Mouse (Mus musculus): Measurements from ENCODE around the gene Rpl23a. TPM values are rescaled to one million over a fixed set of nuclear protein-coding genes. Genes with fewer than 3 reads are reported as not detected.

Gene Rpl23a
- polyA plus RNA-seq, 1 experiment from 2014 or later: 732 TPM

DNA sequence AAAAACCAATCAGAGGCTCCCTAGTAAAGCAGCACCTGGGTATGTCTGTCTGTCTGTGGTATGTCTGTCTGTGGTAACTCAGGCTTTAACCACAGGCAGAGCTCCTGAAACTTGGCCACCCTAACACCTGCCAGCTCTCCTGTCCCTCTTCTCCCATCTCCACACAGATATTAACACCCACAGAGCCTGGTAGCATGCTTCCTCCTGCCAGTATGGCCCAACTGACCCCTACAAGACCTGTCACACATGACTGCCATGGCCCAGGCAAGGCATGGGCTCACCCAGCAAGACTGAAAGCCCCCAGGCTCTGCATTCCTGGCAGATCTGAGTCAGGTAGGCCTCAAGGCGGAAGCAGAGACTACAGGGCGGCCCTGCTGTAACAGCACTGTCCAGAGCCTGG lies 20.3 kb downstream of the Rpl23a start:
- ATAC-seq: no peak
- H3K4me1 ChIP-seq (ENCODE audit: insufficient read depth): peaks cover 44% of the 10 kb centered on the region

DNA sequence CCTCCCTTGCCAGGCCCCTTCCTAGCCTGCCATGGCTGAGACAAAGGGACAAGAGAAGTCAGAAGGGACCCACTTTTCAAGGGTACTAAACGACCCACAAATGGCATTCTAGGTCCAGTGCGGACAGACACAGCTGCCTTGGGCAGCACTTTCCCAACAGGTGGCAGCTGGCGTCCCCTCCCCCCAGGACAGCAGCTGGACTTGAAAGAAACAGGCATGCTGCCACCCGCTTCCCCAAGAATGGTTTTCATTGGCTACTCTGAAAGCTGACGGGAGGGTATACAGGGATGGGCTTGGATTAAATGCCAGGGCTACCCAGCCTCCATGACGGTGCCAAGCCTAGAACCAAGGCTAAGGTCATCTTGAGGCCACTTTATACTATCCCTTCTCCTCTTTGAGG lies 20.9 kb downstream of the Rpl23a start:
- Histone ChIP-seq H3K4me1 (ENCODE audit: insufficient read depth) (peaks cover 42% of the 10 kb centered on the region), H3K27ac (ENCODE audit: low read depth) (0 out of 2 replicates have a peak overlapping the region, but pooled peaks have one; percentile 16), H3K36me3 (replicated peaks; ENCODE audit: insufficient read depth, low read length) (peaks cover 39% of the 10 kb centered on the region), H3K9me3 (ENCODE audit: low read length) (no peaks in the 10 kb centered on the region), H3K27me3 (ENCODE audit: insufficient read depth, low read length) (no peaks in the 10 kb centered on the region), H3K9ac (replicated peaks) (peak overlapping the region; percentile 87; the same call in 1 of the 2 replicates), H3K4me2 (ENCODE audit: low read depth, low read length) (peak overlapping the region; percentile 100; the same call in 1 of the 2 replicates), H3K4me3 (ENCODE audit: low read depth, low read length) (no peak overlapping the region)
- ATAC-seq: no peak
- no peak for DNase-seq
- WGBS (ENCODE audit: insufficient replicate concordance): 71% methylated on average over 6 of the region's 6 CpGs
- no peak for TF ChIP-seq EP300 (IDR thresholded peaks at IDR 0.05; ENCODE audit: low read depth)
- no peak for TF ChIP-seq CTCF (IDR thresholded peaks at IDR 0.05; ENCODE audit: low read depth)

More for the DNA sequence above, 20.3 kb downstream of the Rpl23a start:
- TF ChIP-seq EP300 (IDR thresholded peaks at IDR 0.05; ENCODE audit: low read depth) (no peak), CTCF (IDR thresholded peaks at IDR 0.05; ENCODE audit: low read depth) (no peak)
- Histone ChIP-seq H3K9ac (replicated peaks) (peak overlapping the region; percentile 87), H3K27me3 (ENCODE audit: insufficient read depth, low read length) (no peaks in the 10 kb centered on the region), H3K27ac (ENCODE audit: low read depth) (peak overlapping the region; percentile 90; the same call in 1 of the 2 replicates), H3K4me2 (ENCODE audit: low read depth, low read length) (peak overlapping the region; percentile 100), H3K36me3 (replicated peaks; ENCODE audit: insufficient read depth, low read length) (peaks cover 36% of the 10 kb centered on the region), H3K4me3 (ENCODE audit: low read depth, low read length) (0 out of 2 replicates have a peak overlapping the region, but pooled peaks have one; percentile 96), H3K9me3 (ENCODE audit: low read length) (no peaks in the 10 kb centered on the region)
- 88% methylated on average over 2 of the region's 2 CpGs for WGBS (ENCODE audit: insufficient replicate concordance)
- no peak for DNase-seq

DNA sequence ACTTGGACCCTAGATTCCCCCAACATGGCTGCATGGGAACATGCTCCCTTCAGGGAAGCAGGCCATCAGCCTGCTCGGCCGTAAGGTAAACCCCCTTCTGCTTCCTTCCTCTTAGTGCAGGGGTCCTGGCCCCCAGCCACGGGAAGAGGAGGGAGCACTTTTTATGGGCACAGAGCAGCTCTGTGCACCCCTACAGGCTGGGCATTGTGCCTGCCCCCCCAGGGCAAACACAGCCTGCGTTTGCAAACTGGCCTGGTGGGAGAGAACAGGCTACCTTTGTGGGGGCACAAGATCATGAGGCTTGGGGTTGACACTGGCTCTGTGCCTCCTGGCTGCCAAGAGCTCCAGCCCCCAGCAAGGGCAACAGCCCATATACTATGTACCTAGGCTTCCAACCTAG lies 21.4 kb downstream of the Rpl23a start:
- ATAC-seq (no peak), DNase-seq (peak; percentile 13)
- Histone ChIP-seq H3K27ac (ENCODE audit: low read depth) (peak overlapping the region; percentile 16; the same call in 1 of the 2 replicates), H3K9ac (replicated peaks) (no peak overlapping the region), H3K4me2 (ENCODE audit: low read depth, low read length) (no peak overlapping the region), H3K9me3 (ENCODE audit: low read length) (no peaks in the 10 kb centered on the region), H3K4me1 (ENCODE audit: insufficient read depth) (peaks cover 41% of the 10 kb centered on the region), H3K36me3 (replicated peaks; ENCODE audit: insufficient read depth, low read length) (peaks cover 44% of the 10 kb centered on the region), H3K4me3 (ENCODE audit: low read depth, low read length) (no peak overlapping the region), H3K27me3 (ENCODE audit: insufficient read depth, low read length) (no peaks in the 10 kb centered on the region)
- 51% methylated on average over 4 of the region's 4 CpGs for WGBS (ENCODE audit: insufficient replicate concordance)
- TF ChIP-seq CTCF (IDR thresholded peaks at IDR 0.05; ENCODE audit: low read depth) (no peak), EP300 (IDR thresholded peaks at IDR 0.05; ENCODE audit: low read depth) (no peak)

DNA sequence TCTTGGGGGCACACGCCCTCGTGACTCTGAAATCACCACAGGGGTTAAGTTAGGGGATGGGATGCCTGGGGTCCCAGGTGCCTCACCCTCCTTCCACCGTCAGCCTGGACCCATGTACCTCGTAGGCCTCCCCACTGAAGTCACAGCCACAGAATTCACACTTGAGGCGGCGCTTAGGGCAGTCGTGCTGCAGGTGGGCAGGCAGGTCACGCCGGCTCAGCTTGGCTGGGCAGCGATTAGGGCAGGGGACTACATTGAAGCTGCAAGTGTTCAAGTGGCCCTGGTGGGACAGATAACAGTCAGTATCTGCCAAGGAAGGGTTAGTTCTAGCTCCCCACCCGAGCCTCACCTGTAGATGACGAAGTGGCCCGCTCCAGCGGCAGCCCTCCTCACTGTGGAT lies 22.2 kb downstream of the Rpl23a start:
- DNase-seq: peak; percentile 13
- Histone ChIP-seq H3K36me3 (replicated peaks; ENCODE audit: insufficient read depth, low read length) (peaks cover 46% of the 10 kb centered on the region), H3K9me3 (ENCODE audit: low read length) (no peaks in the 10 kb centered on the region), H3K27ac (ENCODE audit: low read depth) (no peak overlapping the region), H3K4me2 (ENCODE audit: low read depth, low read length) (no peak overlapping the region), H3K4me3 (ENCODE audit: low read depth, low read length) (no peak overlapping the region), H3K9ac (replicated peaks) (no peak overlapping the region), H3K27me3 (ENCODE audit: insufficient read depth, low read length) (no peaks in the 10 kb centered on the region), H3K4me1 (ENCODE audit: insufficient read depth) (peaks cover 35% of the 10 kb centered on the region)
- WGBS (ENCODE audit: insufficient replicate concordance): 80% methylated on average over 14 of the region's 14 CpGs
- TF ChIP-seq EP300 (IDR thresholded peaks at IDR 0.05; ENCODE audit: low read depth) (no peak), CTCF (IDR thresholded peaks at IDR 0.05; ENCODE audit: low read depth) (no peak)
- ATAC-seq: no peak

DNA sequence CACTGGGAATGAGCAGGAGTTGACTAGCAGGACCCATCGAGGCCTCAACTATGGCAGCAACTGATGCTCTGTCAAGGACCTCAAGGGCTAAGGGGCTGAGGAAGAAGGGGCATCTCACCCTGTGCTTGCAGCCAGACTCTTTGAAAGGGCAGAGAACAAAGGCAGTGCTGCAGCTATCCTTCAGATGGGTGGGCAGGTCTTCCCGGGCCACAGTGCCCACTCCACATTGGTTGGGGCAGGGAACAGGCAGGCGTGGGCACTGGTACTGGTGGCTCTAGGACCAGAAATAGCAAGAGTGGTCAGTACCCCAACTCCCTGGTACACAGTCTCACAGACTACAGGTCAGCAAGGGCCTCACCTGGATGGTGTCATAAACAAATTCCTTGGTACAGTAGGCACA lies 22.7 kb downstream of the Rpl23a start:
- Histone ChIP-seq H3K4me1 (ENCODE audit: insufficient read depth) (peaks cover 30% of the 10 kb centered on the region), H3K4me2 (ENCODE audit: low read depth, low read length) (no peak overlapping the region), H3K4me3 (ENCODE audit: low read depth, low read length) (no peak overlapping the region), H3K9ac (replicated peaks) (no peak overlapping the region), H3K36me3 (replicated peaks; ENCODE audit: insufficient read depth, low read length) (peaks cover 49% of the 10 kb centered on the region), H3K27me3 (ENCODE audit: insufficient read depth, low read length) (no peaks in the 10 kb centered on the region), H3K9me3 (ENCODE audit: low read length) (no peaks in the 10 kb centered on the region), H3K27ac (ENCODE audit: low read depth) (no peak overlapping the region)
- WGBS (ENCODE audit: insufficient replicate concordance): 76% methylated on average over 3 of the region's 3 CpGs
- ATAC-seq: no peak
- peak; percentile 15 for DNase-seq
- TF ChIP-seq CTCF (IDR thresholded peaks at IDR 0.05; ENCODE audit: low read depth): no peak
- TF ChIP-seq EP300 (IDR thresholded peaks at IDR 0.05; ENCODE audit: low read depth): no peak

DNA sequence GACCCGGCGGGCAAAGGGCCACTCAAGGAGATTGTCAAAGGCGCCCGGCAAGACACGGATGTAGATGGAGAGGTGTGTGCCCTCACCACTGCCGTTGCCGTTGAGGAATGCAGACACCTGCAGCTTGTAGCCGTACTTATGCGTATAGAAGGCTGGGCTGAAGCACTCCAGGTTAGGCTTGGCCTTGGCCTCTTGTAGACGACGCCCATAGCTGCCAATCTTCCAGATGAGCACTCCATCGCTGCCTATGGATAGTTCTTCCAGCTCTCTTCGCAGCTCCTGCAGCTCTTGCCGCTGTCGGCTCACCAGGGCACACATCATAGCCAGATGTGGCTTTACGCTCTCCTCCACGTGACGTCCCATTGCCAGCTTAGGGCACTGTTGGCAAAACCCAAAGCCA lies 23.2 kb downstream of the Rpl23a start:
- DNase-seq (peak; percentile 14), ATAC-seq (no peak)
- Histone ChIP-seq H3K4me3 (ENCODE audit: low read depth, low read length) (no peak overlapping the region), H3K36me3 (replicated peaks; ENCODE audit: insufficient read depth, low read length) (peaks cover 51% of the 10 kb centered on the region), H3K4me2 (ENCODE audit: low read depth, low read length) (no peak overlapping the region), H3K27ac (ENCODE audit: low read depth) (no peak overlapping the region), H3K27me3 (ENCODE audit: insufficient read depth, low read length) (no peaks in the 10 kb centered on the region), H3K4me1 (ENCODE audit: insufficient read depth) (peaks cover 28% of the 10 kb centered on the region), H3K9ac (replicated peaks) (no peak overlapping the region), H3K9me3 (ENCODE audit: low read length) (no peaks in the 10 kb centered on the region)
- WGBS (ENCODE audit: insufficient replicate concordance): 92% methylated on average over 18 of the region's 18 CpGs
- no peak for TF ChIP-seq EP300 (IDR thresholded peaks at IDR 0.05; ENCODE audit: low read depth)
- TF ChIP-seq CTCF (IDR thresholded peaks at IDR 0.05; ENCODE audit: low read depth): no peak
